Mouse (Mus musculus) embryo, embryonic 10.5 days (tissue): ENCODE results near the gene Arhgef1.

Experiments
- DNase-seq: peaks from one replicate; pipeline ENCODE4 v3.0.0-alpha.2; 2015; ENCODE audit warnings: low spot score

The Arhgef1 gene

DNA sequence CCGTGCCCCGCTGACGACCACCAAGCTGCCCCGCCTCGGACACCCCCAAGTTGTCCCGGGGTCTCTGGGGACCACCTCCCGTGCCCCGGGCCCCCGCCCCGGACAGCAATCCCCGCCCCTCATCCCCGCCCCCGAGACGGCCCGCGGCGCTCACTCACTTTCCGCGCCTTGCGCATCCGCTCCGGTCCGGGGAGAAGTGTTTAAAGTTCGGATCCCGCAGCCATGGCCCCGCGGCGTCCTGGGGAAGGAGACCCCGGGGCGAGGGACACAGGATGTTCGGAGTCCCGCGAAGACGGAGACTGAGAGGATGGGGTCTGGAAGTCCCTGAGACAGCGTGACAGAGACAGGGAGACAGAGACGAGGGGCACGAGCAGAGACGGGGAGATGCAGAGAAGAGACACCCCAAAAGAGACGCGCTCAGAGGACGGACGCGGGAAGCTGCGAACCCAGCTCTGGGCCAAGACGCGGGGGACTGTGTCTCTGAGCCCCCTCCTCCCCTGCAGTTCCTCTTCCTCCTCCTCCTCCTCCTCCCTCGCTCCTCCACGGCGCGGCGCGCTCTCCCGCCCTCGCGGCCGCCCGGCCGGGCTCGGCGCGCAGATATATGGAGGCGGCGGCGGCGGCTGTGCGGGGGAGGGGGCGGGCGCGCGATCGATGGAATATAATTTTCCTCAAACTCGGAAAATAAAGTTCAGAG lies 41.7 kb downstream of the Arhgef1 start, which contains the start of gene Gm4881:
Gm4881 (minus strand) TSS at position 238 of the 694 bp plus-strand sequence.
- DNase-seq = no peak

DNA sequence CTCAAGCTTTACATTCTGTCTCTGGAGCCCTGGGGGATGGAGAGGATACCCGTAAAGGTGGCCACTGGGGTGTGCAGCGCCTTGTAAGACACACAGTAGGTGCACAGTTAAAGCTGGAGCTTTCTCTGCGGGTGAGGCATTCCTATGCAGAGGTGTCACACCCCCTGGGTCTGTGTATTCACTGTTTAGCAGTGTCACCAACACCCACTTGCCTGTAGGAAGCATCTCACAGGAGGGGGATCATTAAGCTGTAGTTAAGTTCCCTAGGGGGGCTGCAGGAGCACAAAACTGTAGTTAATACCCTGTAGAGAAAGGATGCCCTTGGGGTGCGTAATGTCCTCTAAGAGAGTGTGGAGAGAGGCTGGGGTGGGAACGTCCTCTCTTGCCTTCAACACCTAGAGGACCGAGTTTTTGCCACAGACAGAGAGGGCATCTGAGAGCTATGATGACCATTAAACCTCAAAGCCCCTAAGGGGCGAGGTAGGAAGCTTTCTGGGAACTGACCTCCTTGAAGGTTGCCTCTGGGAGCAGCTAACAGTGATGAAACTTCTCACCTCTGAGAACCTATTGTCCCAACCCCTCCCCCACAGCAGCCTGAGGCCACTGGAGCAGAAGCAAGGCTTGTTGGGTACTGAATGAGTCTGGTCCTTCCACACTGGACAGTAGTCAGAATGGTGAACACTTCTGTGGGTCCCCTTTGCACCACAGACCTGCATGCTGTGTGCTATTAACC lies 44.8 kb downstream of the Arhgef1 start:
- no peak for DNase-seq

DNA sequence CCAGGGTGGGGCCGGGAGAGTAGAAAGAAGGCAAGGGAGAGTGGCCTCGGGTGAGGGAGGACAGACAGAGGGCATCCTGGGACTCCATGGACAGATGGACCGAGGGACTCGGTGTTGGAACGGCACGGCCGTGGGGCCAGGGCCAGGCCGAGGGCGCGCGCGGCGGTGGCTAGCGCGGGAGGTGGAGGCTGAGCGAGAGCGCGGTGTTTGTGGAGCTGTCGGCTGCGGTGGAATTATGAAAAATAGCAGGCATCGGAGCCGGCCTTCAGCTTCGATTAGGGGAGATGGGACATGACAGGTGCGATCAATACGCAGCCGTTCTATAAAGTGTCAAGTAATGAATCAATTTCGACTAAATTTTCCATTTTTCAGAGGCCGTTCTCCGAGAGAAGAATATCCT lies 46.1 kb downstream of the Arhgef1 start:
- DNase-seq = no peak

DNA sequence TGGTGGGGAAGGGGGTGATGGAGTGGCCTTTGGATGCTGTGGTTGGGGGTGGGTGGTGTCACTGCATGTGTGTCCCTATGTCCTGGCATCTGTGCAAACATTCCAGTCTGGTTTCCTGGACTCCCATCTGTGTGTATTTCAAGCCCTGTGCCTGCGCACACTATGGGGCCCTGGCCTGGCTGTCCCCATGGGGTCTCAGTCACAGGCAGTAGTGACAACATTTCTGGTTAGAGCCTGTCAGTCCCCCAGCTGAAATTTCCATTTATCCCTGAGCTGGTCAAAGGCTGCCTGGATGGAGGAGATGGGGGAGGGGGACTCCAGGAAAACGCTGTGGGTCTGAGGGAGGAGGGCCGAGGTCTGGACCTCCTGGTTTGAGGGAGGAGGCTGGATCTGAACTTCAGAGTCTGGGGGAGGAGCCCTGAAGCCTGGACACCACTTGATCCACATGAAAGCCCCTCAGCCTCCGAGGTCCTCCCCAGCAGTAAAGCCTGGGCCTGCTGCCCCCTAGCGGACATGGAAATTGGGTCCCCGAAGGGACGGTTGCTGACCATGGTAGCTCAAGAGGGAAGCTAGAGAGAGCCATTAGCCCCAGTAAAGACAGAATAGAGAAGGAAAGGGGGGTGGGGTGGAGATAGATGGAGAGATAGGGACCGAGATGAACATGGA lies 47.4 kb downstream of the Arhgef1 start:
- peak; percentile 93 for DNase-seq

DNA sequence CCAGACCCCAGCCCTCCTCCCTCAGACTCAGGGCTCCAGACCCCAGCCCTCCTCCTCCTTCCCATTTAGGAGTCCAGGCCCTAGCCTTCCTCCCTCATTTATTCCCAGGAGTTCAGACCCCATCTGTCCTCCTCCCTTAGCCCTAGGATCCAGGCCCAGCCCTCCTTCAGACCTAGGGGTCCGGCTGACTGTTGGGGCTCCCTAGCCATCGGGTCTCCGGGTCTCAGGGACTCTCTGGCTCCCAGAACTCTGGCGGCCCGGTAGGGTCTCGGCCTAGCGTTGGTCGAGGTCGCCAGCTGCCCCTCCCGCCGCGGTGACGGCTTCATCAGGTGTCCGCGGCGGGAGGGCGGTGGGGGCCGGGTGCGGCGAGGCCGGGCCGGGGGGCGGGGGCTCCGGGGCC lies 51.3 kb downstream of the Arhgef1 start:
- DNase-seq = peak; percentile 46

DNA sequence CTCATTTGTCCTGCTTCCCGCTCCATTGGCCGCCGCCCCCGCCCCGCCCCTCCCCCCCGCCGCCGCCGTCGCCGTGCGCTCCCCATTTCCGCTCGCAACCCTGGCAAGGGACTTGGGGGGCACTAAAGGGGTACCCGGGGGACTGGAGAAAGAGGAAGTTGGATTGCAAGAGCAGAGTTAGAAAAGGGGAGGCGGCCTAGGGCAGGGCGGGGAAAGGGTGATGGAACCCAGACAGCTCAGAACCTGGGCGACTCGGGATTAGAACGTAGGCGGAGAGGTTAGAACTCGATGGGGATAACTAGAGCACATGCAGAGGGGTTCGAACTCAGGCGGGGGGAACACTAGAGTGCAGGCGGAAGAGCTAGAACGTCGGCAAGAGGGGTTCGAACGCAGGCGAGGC lies 51.7 kb downstream of the Arhgef1 start:
- peak; percentile 45 for DNase-seq

DNA sequence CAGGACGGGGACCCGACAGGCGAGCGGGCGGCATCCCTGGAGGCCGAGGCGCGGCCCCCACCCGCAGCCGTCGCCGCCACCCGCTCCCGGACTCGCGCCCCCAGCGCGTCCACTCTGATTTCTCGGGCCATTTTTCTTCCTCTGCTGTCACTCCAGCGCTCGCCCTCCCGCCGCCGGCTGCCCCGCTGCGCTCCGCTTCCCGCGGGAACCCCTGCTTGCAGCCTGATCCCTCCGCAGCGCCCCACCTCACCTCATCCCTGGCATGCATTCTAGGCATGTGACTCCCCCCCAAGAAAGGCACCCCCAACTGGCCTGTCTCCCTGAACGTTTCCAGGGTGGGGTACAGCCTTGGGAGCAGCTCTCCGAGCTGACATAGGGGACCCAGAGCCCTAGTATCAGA lies 52.5 kb downstream of the Arhgef1 start:
- no peak for DNase-seq

DNA sequence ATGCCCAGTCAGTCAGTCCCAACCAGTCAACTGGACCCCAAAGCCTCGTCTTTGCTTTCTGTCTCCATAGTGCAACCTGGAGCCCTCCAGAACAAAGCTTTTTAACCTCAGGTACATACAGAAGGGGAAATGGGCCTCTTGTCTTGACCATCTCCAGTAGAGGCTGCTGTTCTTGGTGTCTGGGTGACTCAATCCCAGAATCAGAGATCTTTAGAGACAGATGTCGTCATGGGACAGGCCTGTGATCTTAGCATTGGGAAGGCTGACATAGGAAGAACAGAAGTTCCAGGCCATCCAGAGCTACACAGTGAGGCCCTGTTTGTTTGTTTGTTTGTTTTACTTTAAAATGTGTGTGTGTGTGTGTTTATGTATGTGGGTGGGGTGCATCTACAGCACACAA lies 61.6 kb downstream of the Arhgef1 start:
- DNase-seq = no peak

DNA sequence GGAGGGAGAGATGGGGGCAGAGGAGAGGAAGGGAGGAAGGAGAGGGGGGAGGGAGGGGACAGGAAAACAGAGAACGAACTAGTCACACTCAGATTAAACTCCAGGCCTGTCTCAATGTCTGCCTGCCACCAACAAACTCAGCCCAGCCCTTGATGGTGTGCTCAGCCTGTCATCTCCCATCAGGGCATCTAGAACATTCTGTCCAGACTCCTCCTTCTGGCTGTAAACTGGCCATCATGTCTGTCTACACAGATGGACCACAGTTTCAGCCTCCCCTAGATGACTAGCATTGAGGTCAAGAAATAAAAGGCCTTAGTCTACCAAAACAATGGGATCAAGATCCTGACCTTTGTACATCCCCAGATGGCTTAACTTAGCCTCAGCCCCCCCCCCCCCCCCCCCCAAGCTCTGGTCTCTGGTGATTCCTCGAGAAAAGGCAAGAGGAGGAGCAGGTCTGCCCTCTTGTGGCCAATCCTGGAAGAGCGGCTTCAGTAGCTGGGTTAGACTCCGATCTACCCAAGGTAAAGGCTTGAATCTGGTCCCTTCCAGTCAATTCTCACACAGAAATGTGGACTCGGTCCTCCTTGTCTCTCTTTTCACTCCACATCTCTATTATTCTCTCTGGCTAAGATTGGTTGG lies 62.3 kb downstream of the Arhgef1 start:
- peak; percentile 93 for DNase-seq

DNA sequence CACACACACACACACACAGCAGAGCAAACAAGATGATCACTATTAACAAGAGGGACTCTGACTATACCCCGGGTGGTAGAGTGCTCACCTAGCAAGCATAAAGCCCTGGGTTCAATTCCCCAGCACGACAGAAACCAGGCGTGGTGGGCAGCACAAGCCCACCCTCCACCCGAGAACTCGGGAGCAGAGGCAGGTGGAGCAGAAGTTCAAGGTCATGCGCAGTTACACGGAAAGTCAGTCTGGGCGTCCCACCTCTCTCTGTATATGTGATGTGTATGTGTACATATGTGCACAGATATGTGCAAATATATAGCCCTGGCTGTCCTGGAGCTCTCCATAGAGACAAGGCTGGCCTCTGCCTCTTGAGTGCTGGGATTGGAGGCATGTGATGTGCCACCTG lies 65.3 kb downstream of the Arhgef1 start:
- no peak for DNase-seq

DNA sequence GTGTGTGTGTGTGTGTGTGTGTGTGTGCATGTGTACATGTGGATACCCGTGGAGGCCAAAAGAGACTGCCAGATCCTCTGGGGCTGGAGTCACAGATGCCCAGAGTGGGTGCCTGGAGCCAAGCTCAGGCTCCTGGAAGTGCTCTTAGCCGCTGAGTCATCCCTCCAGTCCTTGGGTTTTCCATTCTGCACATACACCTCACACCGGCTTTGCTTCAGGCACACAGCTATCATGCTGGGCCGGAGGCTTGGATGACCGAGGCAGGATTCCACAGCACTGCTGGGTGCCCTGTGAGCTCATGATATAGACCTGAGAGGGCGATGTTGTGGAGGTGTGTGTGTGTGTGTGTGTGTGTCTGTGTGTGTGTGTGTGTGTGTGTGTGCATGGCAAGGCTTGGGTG lies 65.8 kb downstream of the Arhgef1 start:
- DNase-seq = no peak

DNA sequence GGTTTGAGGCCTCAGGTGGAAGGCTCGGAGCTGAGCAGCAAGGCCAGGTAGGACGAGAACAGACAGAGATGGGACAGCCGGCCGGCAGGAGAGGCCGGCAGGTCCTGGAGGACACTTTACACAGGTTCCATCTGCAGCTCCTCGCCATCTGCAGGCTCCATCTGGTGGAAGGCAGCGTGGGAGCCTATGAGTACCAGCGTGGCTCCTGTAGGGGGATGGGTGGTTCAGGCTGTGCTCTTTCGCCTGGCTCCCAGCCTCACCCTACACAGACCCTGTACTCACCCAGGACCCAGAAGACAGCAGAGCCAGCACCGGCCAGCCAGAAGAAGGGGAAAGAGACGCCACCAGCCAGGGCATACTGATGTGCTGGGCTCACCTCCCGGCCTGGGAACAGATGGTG lies 67.1 kb downstream of the Arhgef1 start:
- no peak for DNase-seq

DNA sequence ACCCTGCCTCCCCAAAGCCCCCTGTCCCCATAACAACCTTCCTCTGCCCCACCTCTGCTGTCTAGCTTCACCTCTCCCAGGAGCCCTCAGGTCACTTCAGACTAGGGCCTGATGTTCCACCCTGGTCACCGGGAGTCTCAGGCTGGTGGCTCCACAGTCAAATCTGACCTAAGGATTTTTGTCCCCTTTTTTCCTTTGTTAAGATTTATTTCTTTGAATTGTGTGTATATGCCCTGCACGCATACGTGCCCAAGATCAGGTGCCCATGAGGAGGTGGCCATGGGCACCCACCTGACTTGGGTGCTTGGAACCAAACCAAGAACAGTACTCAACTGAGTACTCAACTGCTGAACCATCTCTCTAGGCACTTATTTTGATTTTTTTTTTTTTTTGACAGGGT lies 67.6 kb downstream of the Arhgef1 start:
- DNase-seq = no peak

DNA sequence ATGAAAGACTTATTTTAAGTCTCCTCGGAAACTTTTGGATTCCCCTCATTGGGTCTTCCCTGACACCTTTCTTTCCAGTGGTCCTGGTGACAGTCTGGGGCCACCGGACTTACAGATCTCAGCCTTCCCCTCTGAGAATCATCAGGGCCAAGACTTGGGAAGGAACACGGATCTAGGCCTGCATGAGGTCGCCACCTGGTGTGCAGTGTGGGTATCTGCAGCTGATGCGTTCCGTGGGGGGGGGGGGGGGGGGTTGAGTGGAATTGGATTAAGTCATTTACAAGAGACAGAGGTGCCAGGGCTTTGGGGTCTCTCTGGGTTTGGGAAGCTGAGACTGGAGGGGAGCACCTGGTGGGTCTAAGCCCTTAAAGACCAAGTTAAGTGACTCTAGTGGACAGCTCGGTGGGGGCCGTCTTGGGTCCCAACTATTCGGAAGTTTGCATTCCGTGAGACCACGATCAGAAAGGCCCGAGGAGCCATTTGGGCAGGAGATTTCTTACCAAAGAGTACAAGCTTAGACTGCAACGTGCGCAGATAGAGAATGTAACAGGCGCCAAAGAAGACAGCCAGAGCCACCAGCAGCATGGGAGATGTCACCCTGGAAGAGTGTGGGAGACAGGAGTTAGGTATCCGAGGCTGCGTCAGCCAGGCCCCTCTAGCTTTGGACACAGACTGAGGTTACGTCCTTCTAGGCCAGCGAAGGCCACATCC lies 68.7 kb downstream of the Arhgef1 start:
- DNase-seq = peak; percentile 73

DNA sequence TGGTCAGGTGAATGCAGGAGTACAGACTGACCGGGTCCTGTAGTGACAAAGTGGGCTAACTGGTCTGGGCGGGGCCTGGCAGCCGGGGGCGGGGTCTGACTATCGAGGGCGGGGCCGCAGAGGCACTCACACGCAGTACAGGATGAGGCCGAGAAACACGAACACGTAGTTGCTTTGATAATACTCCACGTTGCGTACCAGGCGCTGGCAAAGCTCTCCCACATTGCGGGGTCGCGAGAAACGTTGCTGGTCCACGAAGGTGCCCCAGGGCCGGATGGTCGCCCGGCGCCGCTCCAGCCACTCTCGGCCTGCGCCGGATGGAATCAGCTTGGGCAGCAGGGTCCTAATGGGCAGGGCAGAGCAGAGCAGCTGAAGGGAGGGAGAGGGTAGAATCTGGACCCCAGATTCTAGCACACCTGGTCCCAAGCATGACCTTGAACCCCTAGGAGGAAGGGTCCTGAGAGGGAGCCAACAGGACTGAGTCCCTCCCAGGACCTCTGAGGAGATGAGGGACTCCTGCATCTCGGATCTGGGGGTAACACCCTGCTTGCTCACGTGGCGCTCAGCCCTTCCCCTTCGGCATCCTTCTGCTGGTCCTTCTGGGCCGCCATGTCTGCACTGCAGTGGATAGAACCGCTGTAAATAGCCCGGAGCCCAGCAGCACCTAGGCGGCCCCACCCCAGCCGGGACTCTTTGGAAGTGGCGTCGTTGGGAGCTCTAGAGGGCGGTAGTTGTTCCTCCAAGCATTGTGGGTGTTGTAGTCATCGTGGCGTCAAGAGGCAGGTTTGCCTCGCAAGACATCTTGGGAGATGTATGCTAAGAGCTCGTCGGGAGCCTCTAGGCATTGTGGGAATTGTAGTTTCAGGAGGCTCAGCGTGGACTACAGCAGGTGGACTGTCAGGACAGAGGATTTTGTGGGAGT lies 69.5 kb downstream of the Arhgef1 start, which contains the start of gene Rabac1:
Rabac1 (minus strand) TSS at position 783 of the 922 bp plus-strand sequence.
- DNase-seq = peak; percentile 97

DNA sequence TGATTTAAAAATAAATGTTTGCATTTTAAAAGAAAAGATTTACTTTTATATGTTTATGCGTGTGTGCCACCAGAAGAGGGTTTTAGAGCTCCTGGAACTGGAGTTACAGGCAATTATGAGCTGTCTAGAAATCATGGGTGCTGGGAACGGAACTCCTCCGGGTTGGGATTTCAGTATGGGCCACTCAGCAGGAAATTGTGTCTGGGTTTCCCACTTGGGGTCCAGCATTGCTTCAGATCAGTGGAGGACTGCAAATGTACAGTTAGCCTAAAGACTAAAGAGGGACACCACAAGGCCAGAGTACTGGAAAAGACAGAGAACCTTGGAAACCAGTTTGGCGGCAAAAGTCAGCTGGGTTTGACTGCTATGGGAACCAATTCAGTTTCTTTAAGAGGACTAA lies 70.5 kb downstream of the Arhgef1 start:
- no peak for DNase-seq

DNA sequence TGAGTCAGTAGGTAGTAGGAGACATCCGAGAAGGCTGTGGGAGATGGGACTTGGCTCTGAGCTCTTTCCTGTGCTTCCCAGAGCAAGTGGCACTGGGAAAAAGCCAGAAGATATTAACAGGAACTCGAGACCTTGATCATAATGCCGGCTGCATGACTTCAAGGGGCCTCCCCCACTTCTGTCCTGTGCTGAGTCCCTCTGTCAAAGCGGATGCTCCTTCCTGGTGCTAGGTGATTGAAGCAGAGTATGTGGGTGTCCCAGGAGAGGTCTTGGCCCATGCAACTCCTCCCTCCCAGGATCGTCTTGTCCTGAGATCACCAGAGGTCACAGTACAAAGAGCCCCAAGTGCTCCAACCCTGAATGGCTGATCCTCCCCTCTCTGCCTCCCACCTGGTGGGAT lies 71.2 kb downstream of the Arhgef1 start:
- DNase-seq = no peak

DNA sequence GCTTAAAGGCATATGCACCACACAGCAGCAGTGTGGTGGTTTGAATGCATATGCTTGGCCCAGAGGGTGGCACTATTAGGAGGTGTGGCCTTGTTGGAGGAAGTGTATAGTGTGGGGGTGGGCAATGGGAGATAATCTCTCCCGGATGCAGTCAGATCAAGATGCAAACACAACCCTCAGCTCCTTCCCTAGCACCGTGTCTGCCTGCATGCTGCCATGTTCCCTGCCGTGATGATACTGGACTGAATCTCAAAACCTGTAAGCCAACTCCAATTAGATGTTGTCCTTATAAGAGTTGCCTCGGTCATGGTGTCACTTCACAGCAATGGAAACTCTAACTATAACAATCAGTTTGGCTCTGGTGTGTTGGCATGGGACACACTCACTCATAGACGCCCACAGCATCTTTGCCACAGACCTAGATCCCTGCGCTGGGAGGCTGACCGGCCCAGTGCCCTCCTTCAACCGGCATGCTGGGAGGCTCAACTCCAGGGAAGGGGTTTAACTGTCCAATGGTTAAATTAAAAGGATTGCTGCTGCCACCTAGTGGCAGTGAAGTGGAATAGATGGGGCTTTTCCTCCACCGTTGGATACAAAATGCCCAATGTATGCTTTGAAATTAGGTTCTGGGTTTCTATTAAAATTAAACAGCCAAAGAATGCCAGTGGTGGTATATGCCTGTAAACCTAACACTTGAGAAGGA lies 72.3 kb downstream of the Arhgef1 start:
- peak; percentile 76 for DNase-seq
